Mouse (Mus musculus) kidney, postnatal 0 days (tissue): ENCODE measurements around the gene Fam166a. TPM values are rescaled to one million over a fixed set of nuclear protein-coding genes. Genes with fewer than 3 reads are reported as not detected.

Experiments used
- ATAC-seq: fragments of 200-750 bp; cut with Nextera tagmentation; replicated peaks from 2 replicates; pipeline ENCODE4 v1.8.0; 2017; ENCODE audit warnings: low read depth, moderate number of reproducible peaks, moderate TSS enrichment, moderate library complexity; ENCODE audit not compliant: low FRiP score
- DNase-seq: peaks from one replicate; pipeline ENCODE4 v3.0.0-alpha.2; 2016; ENCODE audit warnings: low spot score
- H3K27ac ChIP-seq: fragments of 300-500 bp; sonication (generic); 2 replicates; pipeline ENCODE4 v1.5.1; 2014; ENCODE audit warnings: mild to moderate bottlenecking
- H3K27me3 ChIP-seq: fragments of 300-500 bp; sonication (generic); 2 replicates; pipeline ENCODE4 v1.6.1; 2014; ENCODE audit warnings: low read length, mixed read lengths; ENCODE audit not compliant: insufficient read depth
- H3K36me3 ChIP-seq: fragments of 300-500 bp; sonication (generic); 2 replicates; pipeline ENCODE4 v1.6.1; 2014; ENCODE audit warnings: low read length, mixed read lengths; ENCODE audit not compliant: insufficient read depth
- H3K4me1 ChIP-seq: fragments of 300-500 bp; sonication (generic); replicated peaks from 2 replicates; pipeline ENCODE4 v1.6.1; 2014; ENCODE audit warnings: antibody characterized with exemption, low read length, mixed read lengths; ENCODE audit not compliant: insufficient read depth
- H3K4me2 ChIP-seq: fragments of 300-500 bp; sonication (generic); 2 replicates; pipeline ENCODE4 v1.6.1; 2014; ENCODE audit warnings: mild to moderate bottlenecking, low read length, moderate library complexity, mixed read lengths
- H3K4me3 ChIP-seq: fragments of 300-500 bp; sonication (generic); replicated peaks from 2 replicates; pipeline ENCODE4 v1.5.1; 2014; ENCODE audit warnings: low read depth, low read length
- H3K9ac ChIP-seq: fragments of 300-500 bp; sonication (generic); 2 replicates; pipeline ENCODE4 v1.6.1; 2014; ENCODE audit warnings: low read depth, low read length
- H3K9me3 ChIP-seq: fragments of 300-500 bp; sonication (generic); replicated peaks from 2 replicates; pipeline ENCODE4 v1.6.1; 2016; ENCODE audit warnings: low read length, inconsistent platforms, mixed read lengths
- CTCF ChIP-seq: IDR thresholded peaks from 2 replicates; pipeline ENCODE4 v1.5.1; 2016; ENCODE audit warnings: antibody characterized with exemption, low read depth, mild to moderate bottlenecking, moderate library complexity
- WGBS: fragments of 180-500 bp; shearing (Covaris S2); extraction: QIAGEN DNeasy Blood & Tissue Kit; methylation state at CpG from one replicate; pipeline ENCODE4 v1.1.7; 2014; 5-methylcytosine and 5-hydroxymethylcytosine counted together
- polyA plus RNA-seq: library from polyadenylated mRNA; unstranded; fragments of >200 nt; fragmentation: Nextera tagmentation; extraction: Ambion mirVana; gene quantifications from 2 replicates; pipeline ENCODE4 v1.2.1, GENCODE M21; 2015

Fam166a gene
- polyA plus RNA-seq, 1 experiment from 2014 or later: 0.28 TPM

GRCm38 (mm10) chr2:25267746-25268309 lies 49.3 kb downstream of the Fam166a start:
- H3K4me1 ChIP-seq: peaks cover 37% of the 10 kb centered on the region
- H3K36me3 ChIP-seq: peaks cover 20% of the 10 kb centered on the region; the same call in 1 of the 2 replicates
- no peak for DNase-seq
- no peaks in the 10 kb centered on the region for H3K27me3 ChIP-seq
- H3K27ac ChIP-seq: no peak overlapping the region
- no peak for ATAC-seq
- TF ChIP-seq CTCF: no peak
- no peak overlapping the region for H3K4me3 ChIP-seq
- H3K9me3 ChIP-seq: no peaks in the 10 kb centered on the region
- WGBS: 73% methylated on average over 4 of the region's 4 CpGs
- H3K4me2 ChIP-seq: no peak overlapping the region
- H3K9ac ChIP-seq: no peak overlapping the region

Other genes with a start within 250 kb of the Fam166a start
- gene Mrpl41, start 243.6 kb upstream of the Fam166a start, polyA plus RNA-seq: 153 and 157 TPM in 2 replicates
- 6.1 and 8.3 TPM in 2 replicates for gene Pnpla7, start 242.7 kb upstream of the Fam166a start, polyA plus RNA-seq
- 71.0 and 74.6 TPM in 2 replicates for gene Nsmf, start 164.4 kb upstream of the Fam166a start, polyA plus RNA-seq
- gene Entpd8, start 138.4 kb upstream of the Fam166a start, polyA plus RNA-seq: 6.2 TPM in 2 replicates
- gene Noxa1, start 123.6 kb upstream of the Fam166a start, polyA plus RNA-seq: 0.41 and 0.43 TPM in 2 replicates
- gene Nrarp, start 38.0 kb upstream of the Fam166a start, polyA plus RNA-seq: 19.9 and 21.6 TPM in 2 replicates
- gene Tor4a, start 21.9 kb upstream of the Fam166a start, polyA plus RNA-seq: 10.8 and 12.0 TPM in 2 replicates
- gene Nelfb, start 7.3 kb upstream of the Fam166a start, polyA plus RNA-seq: 74.0 and 82.3 TPM in 2 replicates
- 0.29 and 0.43 TPM in 2 replicates for gene Stpg3, start 4.1 kb upstream of the Fam166a start, polyA plus RNA-seq
- gene Tubb4b, start 6.0 kb downstream of the Fam166a start, polyA plus RNA-seq: 339 and 384 TPM in 2 replicates
- gene Slc34a3, start 15.6 kb downstream of the Fam166a start, polyA plus RNA-seq: 1.5 and 1.6 TPM in 2 replicates
- gene Rnf224, start 18.0 kb downstream of the Fam166a start, polyA plus RNA-seq: 0.16 and 0.28 TPM in 2 replicates
- gene Rnf208, start 23.5 kb downstream of the Fam166a start, polyA plus RNA-seq: 24.2 and 27.4 TPM in 2 replicates
- gene Cysrt1, start 23.7 kb downstream of the Fam166a start, polyA plus RNA-seq: 0.61 and 0.75 TPM in 2 replicates
- 2.7 and 3.7 TPM in 2 replicates for gene AL732309.1, start 28.1 kb downstream of the Fam166a start, polyA plus RNA-seq
- 42.6 and 46.7 TPM in 2 replicates for gene Tmem203, start 36.7 kb downstream of the Fam166a start, polyA plus RNA-seq
- gene Tprn, start 43.9 kb downstream of the Fam166a start, polyA plus RNA-seq: 17.1 and 18.0 TPM in 2 replicates
- gene Ssna1, start 53.7 kb downstream of the Fam166a start, polyA plus RNA-seq: 172 TPM in 2 replicates
- gene Anapc2, start 53.7 kb downstream of the Fam166a start, polyA plus RNA-seq: 79.4 and 84.0 TPM in 2 replicates
- not detected in 2 replicates for gene Tmem210, start 69.4 kb downstream of the Fam166a start, polyA plus RNA-seq
- gene Lrrc26, start 71.2 kb downstream of the Fam166a start, polyA plus RNA-seq: 0.29 and 0.48 TPM in 2 replicates
- 0.58 and 0.66 TPM in 2 replicates for gene Grin1, start 100.4 kb downstream of the Fam166a start, polyA plus RNA-seq
- gene Man1b1, start 113.6 kb downstream of the Fam166a start, polyA plus RNA-seq: 57.9 and 59.6 TPM in 2 replicates
- gene Dpp7, start 137.6 kb downstream of the Fam166a start, polyA plus RNA-seq: 28.5 and 31.5 TPM in 2 replicates
- gene Uap1l1, start 146.9 kb downstream of the Fam166a start, polyA plus RNA-seq: 80.5 and 92.8 TPM in 2 replicates
- 17.9 and 19.3 TPM in 2 replicates for gene Sapcd2, start 153.6 kb downstream of the Fam166a start, polyA plus RNA-seq
- 6.9 and 7.8 TPM in 2 replicates for gene Entpd2, start 177.1 kb downstream of the Fam166a start, polyA plus RNA-seq
- gene Npdc1, start 180.6 kb downstream of the Fam166a start, polyA plus RNA-seq: 43.9 and 49.9 TPM in 2 replicates
- gene Fut7, start 204.5 kb downstream of the Fam166a start, polyA plus RNA-seq: 0.06 TPM in 1 of 2 replicates, not detected in the other
- 9.7 and 9.8 TPM in 2 replicates for gene Abca2, start 210.0 kb downstream of the Fam166a start, polyA plus RNA-seq
- 7.7 and 10.3 TPM in 2 replicates for gene Clic3, start 238.1 kb downstream of the Fam166a start, polyA plus RNA-seq
- 42.0 and 45.0 TPM in 2 replicates for gene Paxx, start 242.3 kb downstream of the Fam166a start, polyA plus RNA-seq